Comparison of ENCODE assay signal across 15 mouse cellular contexts in genomic region chr5:133774116-133774515, GRCm38 (mm10).
"Had no signal": no experiment of that assay in that cellular context is flagged by ENCODE, and none has a peak within 500 bp of the region (broad histone marks: within the 10 kb centered on the region; RNA-seq: fewer than 3 reads in every experiment).

No protein-coding gene starts in this region.

- DNase-seq: retina, postnatal 1 day; right cerebral cortex, adult 18-20 months; right cerebral cortex, postnatal 14 days; right cerebral cortex, postnatal 25 days; right cerebral cortex, postnatal 4 days; spleen, adult 18-20 months; thymus, adult 18-20 months; thymus, adult 2 months; thymus, postnatal 14 days; thymus, postnatal 25 days; thymus, postnatal 36 days; thymus, postnatal 4 days had no signal

- H3K4me3 ChIP-seq: neural tube, embryonic 15.5 days; stomach, embryonic 15.5 days had no signal

- H3K9ac ChIP-seq: neural tube, embryonic 15.5 days; stomach, embryonic 15.5 days had no signal

- H3K27ac ChIP-seq: neural tube, embryonic 15.5 days; stomach, embryonic 15.5 days; stomach, postnatal 0 days had no signal

- H3K4me1 ChIP-seq: neural tube, embryonic 15.5 days; stomach, embryonic 15.5 days had no signal

- H3K27me3 ChIP-seq: neural tube, embryonic 15.5 days; stomach, embryonic 15.5 days had no signal

- H3K36me3 ChIP-seq: neural tube, embryonic 15.5 days; stomach, embryonic 15.5 days had no signal

- H3K9me3 ChIP-seq: neural tube, embryonic 15.5 days; stomach, embryonic 15.5 days had no signal

- H3K4me2 ChIP-seq: neural tube, embryonic 15.5 days; stomach, embryonic 15.5 days had no signal
